Mouse (Mus musculus) liver, embryonic 14.5 days (tissue): ENCODE measurements around the gene Tent4a.
"Not testable (repeated sequence)": the region's sequence is repeated elsewhere in the genome, so short reads cannot be mapped to it uniquely, and the experiment has no call there.

ENCODE experiments used
- CTCF ChIP-seq: IDR thresholded peaks from 2 replicates; pipeline ENCODE4 v1.5.1; 2016; ENCODE audit warnings: antibody characterized with exemption, low read depth, control low read depth
- EP300 ChIP-seq: IDR thresholded peaks from 2 replicates; pipeline ENCODE4 v1.6.1; 2016; ENCODE audit warnings: antibody characterized with exemption, low read depth

DNA sequence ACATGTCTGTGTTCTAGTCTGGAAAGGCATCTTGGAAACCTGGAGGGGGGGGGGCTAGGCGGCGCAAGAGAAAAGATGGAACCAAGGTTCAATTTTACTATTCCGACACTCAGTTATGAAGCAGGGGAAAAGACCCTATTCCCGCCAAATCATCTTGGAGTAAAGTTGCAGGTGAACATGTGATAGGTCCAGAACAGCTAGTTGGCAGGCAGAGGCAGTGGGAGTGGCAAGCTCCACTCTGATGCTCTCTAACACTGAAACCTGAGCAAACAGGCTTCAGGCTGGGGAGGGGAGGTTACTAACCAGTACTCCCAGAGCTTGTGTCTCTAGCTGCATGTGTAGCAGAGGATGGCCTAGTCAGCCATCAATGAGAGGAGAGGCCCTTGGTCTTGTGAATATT lies 31.0 kb upstream of the Tent4a start:
- TF ChIP-seq CTCF, EP300: not testable (repeated sequence)
